Mouse (Mus musculus) embryonic facial prominence, embryonic 10.5 days (tissue): ENCODE data around the gene Rpusd4. TPM values are rescaled to one million over a fixed set of nuclear protein-coding genes. Genes with fewer than 3 reads are reported as not detected.
A peak's percentile ranks its signal among the peaks of the same experiment; 100 is the strongest.

Experiments used
- DNase-seq: peaks from one replicate; pipeline ENCODE4 v3.0.0-alpha.2; 2017; ENCODE audit warnings: low spot score
- H3K27ac ChIP-seq: fragments of 300-500 bp; sonication (generic); replicated peaks from 2 replicates; pipeline ENCODE4 v1.5.1; 2016; ENCODE audit warnings: mild to moderate bottlenecking
- H3K27me3 ChIP-seq: fragments of 300-500 bp; sonication (generic); replicated peaks from 2 replicates; pipeline ENCODE4 v1.6.1; 2016; ENCODE audit warnings: low read depth, mild to moderate bottlenecking; ENCODE audit not compliant: poor library complexity, severe bottlenecking
- H3K36me3 ChIP-seq: fragments of 300-500 bp; sonication (generic); replicated peaks from 2 replicates; pipeline ENCODE4 v1.6.1; 2016; ENCODE audit warnings: mild to moderate bottlenecking, moderate library complexity
- H3K4me1 ChIP-seq: fragments of 300-500 bp; sonication (generic); 2 replicates; pipeline ENCODE4 v1.6.1; 2016
- H3K4me3 ChIP-seq: fragments of 300-500 bp; sonication (generic); 2 replicates; pipeline ENCODE4 v1.5.1; 2016; ENCODE audit warnings: mild to moderate bottlenecking, moderate library complexity
- H3K9me3 ChIP-seq: fragments of 300-500 bp; sonication (generic); 2 replicates; pipeline ENCODE4 v1.6.1; 2016; ENCODE audit warnings: mild to moderate bottlenecking
- WGBS: fragments of 180-500 bp; shearing (Covaris S2); methylation state at CpG from one replicate; pipeline ENCODE4 v1.1.7; 2016; 5-methylcytosine and 5-hydroxymethylcytosine counted together
- polyA plus RNA-seq: library from polyadenylated mRNA; unstranded; fragments of >200 nt; fragmentation: Nextera tagmentation; extraction: Ambion mirVana; gene quantifications from 2 replicates; pipeline ENCODE4 v1.2.1, GENCODE M21; 2016

The Rpusd4 gene
- 35.4 and 35.9 TPM in 2 replicates for polyA plus RNA-seq

GRCm38 (mm10) chr9:35267146-35267975, at the start of gene Rpusd4, which contains the start of gene Fam118b:
TSS of gene Rpusd4 (plus strand) at chr9:35267865.
TSS of gene Fam118b (minus strand) at chr9:35267805.
- Histone ChIP-seq H3K27me3 (no peaks in the 10 kb centered on the region), H3K36me3 (peaks cover 29% of the 10 kb centered on the region), H3K4me1 (peaks cover 18% of the 10 kb centered on the region), H3K27ac (peak within 1 kb of the TSS; percentile 91), H3K4me3 (peak within 1 kb of the TSS; percentile 85), H3K9me3 (no peaks in the 10 kb centered on the region)
- under 1% methylated on average over 62 of the region's 62 CpGs for WGBS
- DNase-seq = peak; percentile 96

GRCm38 (mm10) chr9:35217963-35218362, 49.7 kb upstream of the Rpusd4 start:
- Histone ChIP-seq H3K4me1 (no peaks in the 10 kb centered on the region), H3K27ac (no peak overlapping the region), H3K9me3 (no peaks in the 10 kb centered on the region), H3K27me3 (no peaks in the 10 kb centered on the region), H3K4me3 (no peak overlapping the region), H3K36me3 (peaks cover 97% of the 10 kb centered on the region)
- 76% methylated on average over 1 of the region's 1 CpGs for WGBS
- no peak for DNase-seq

- no peak for DNase-seq
- WGBS = 98% methylated on average over 3 of the region's 3 CpGs
- Histone ChIP-seq H3K4me1 (no peaks in the 10 kb centered on the region), H3K4me3 (no peak overlapping the region), H3K9me3 (no peaks in the 10 kb centered on the region), H3K36me3 (peaks cover 80% of the 10 kb centered on the region), H3K27me3 (no peaks in the 10 kb centered on the region), H3K27ac (no peak overlapping the region)
Measured at GRCm38 (mm10) chr9:35223466-35223865, 44.2 kb upstream of the Rpusd4 start.

- H3K27ac ChIP-seq = no peak overlapping the region
- 92% methylated on average over 3 of the region's 3 CpGs for WGBS
- H3K27me3 ChIP-seq = no peaks in the 10 kb centered on the region
- peaks cover 57% of the 10 kb centered on the region for H3K36me3 ChIP-seq
- H3K4me3 ChIP-seq = no peak overlapping the region
- DNase-seq = no peak
- no peaks in the 10 kb centered on the region for H3K9me3 ChIP-seq
- H3K4me1 ChIP-seq = no peaks in the 10 kb centered on the region
Measured at GRCm38 (mm10) chr9:35228671-35229070, 39.0 kb upstream of the Rpusd4 start.

GRCm38 (mm10) chr9:35235996-35236395, 31.7 kb upstream of the Rpusd4 start:
- H3K4me3 ChIP-seq = no peak overlapping the region
- WGBS = 60% methylated on average over 3 of the region's 3 CpGs
- peaks cover 6% of the 10 kb centered on the region; the same call in 1 of the 2 replicates for H3K4me1 ChIP-seq
- no peak overlapping the region for H3K27ac ChIP-seq
- no peaks in the 10 kb centered on the region for H3K27me3 ChIP-seq
- H3K9me3 ChIP-seq = no peaks in the 10 kb centered on the region
- H3K36me3 ChIP-seq = peaks cover 54% of the 10 kb centered on the region
- DNase-seq = no peak

GRCm38 (mm10) chr9:35238371-35238770, 29.3 kb upstream of the Rpusd4 start:
- Histone ChIP-seq H3K27me3 (no peaks in the 10 kb centered on the region), H3K4me3 (no peak overlapping the region), H3K27ac (no peak overlapping the region), H3K9me3 (no peaks in the 10 kb centered on the region), H3K4me1 (peaks cover 6% of the 10 kb centered on the region; the same call in 1 of the 2 replicates), H3K36me3 (peaks cover 31% of the 10 kb centered on the region)
- 97% methylated on average over 1 of the region's 1 CpGs for WGBS
- DNase-seq = no peak

- H3K4me1 ChIP-seq = peaks cover 6% of the 10 kb centered on the region; the same call in 1 of the 2 replicates
- WGBS = 67% methylated on average over 6 of the region's 6 CpGs
- H3K4me3 ChIP-seq = no peak overlapping the region
- no peak for DNase-seq
- no peak overlapping the region for H3K27ac ChIP-seq
- peaks cover 25% of the 10 kb centered on the region for H3K36me3 ChIP-seq
- H3K27me3 ChIP-seq = no peaks in the 10 kb centered on the region
- H3K9me3 ChIP-seq = no peaks in the 10 kb centered on the region
Measured at GRCm38 (mm10) chr9:35238915-35239571, 28.6 kb upstream of the Rpusd4 start.

GRCm38 (mm10) chr9:35239734-35240133, 27.9 kb upstream of the Rpusd4 start:
- WGBS = 72% methylated on average over 1 of the region's 1 CpGs
- H3K4me1 ChIP-seq = peaks cover 6% of the 10 kb centered on the region; the same call in 1 of the 2 replicates
- no peaks in the 10 kb centered on the region for H3K9me3 ChIP-seq
- H3K27me3 ChIP-seq = no peaks in the 10 kb centered on the region
- no peak overlapping the region for H3K27ac ChIP-seq
- no peak for DNase-seq
- H3K36me3 ChIP-seq = peaks cover 18% of the 10 kb centered on the region
- H3K4me3 ChIP-seq = no peak overlapping the region

- Histone ChIP-seq H3K4me3 (no peak overlapping the region), H3K4me1 (no peaks in the 10 kb centered on the region), H3K36me3 (0 out of 2 replicates have a peak, but pooled peaks cover 2% of the 10 kb centered on the region), H3K27me3 (no peaks in the 10 kb centered on the region), H3K9me3 (no peaks in the 10 kb centered on the region), H3K27ac (no peak overlapping the region)
- WGBS = 93% methylated on average over 2 of the region's 2 CpGs
- no peak for DNase-seq
Measured at GRCm38 (mm10) chr9:35247405-35247804, 20.3 kb upstream of the Rpusd4 start.

- Histone ChIP-seq H3K36me3 (0 out of 2 replicates have a peak, but pooled peaks cover 2% of the 10 kb centered on the region), H3K27me3 (no peaks in the 10 kb centered on the region), H3K9me3 (0 out of 2 replicates have a peak, but pooled peaks cover 2% of the 10 kb centered on the region), H3K27ac (no peak overlapping the region), H3K4me1 (no peaks in the 10 kb centered on the region), H3K4me3 (no peak overlapping the region)
- no peak for DNase-seq
Measured at GRCm38 (mm10) chr9:35249476-35249875, 18.2 kb upstream of the Rpusd4 start.

- Histone ChIP-seq H3K4me1 (no peaks in the 10 kb centered on the region), H3K27me3 (no peaks in the 10 kb centered on the region), H3K4me3 (no peak overlapping the region), H3K9me3 (0 out of 2 replicates have a peak, but pooled peaks cover 2% of the 10 kb centered on the region), H3K27ac (no peak overlapping the region), H3K36me3 (peaks cover 23% of the 10 kb centered on the region)
- WGBS = 94% methylated on average over 7 of the region's 7 CpGs
- DNase-seq = no peak
Measured at GRCm38 (mm10) chr9:35257365-35257764, 10.3 kb upstream of the Rpusd4 start.

GRCm38 (mm10) chr9:35262418-35262817, 5.2 kb upstream of the Rpusd4 start:
- DNase-seq = no peak
- Histone ChIP-seq H3K27ac (no peak overlapping the region), H3K4me3 (no peak overlapping the region), H3K36me3 (peaks cover 25% of the 10 kb centered on the region), H3K27me3 (no peaks in the 10 kb centered on the region), H3K4me1 (peaks cover 10% of the 10 kb centered on the region), H3K9me3 (no peaks in the 10 kb centered on the region)
- WGBS = 82% methylated on average over 4 of the region's 4 CpGs
